Comparison of ENCODE assay signal across 9 mouse cellular contexts in genomic region chr9:40345493-40346231, GRCm38 (mm10).
DNase-seq lines count a peak whose midpoint lies in the region; ATAC-seq lines count a peak whose summit lies in the region.
"Had no signal": no experiment of that assay in that cellular context is flagged by ENCODE, and none has a peak within 500 bp of the region (broad histone marks: within the 10 kb centered on the region; RNA-seq: fewer than 3 reads in every experiment).

No protein-coding gene starts in this region.

- peak overlapping the region; percentile 34 for H3K4me3 ChIP-seq in kidney, embryonic 15.5 days (replicated peaks)
- H3K4me3 ChIP-seq in forebrain, embryonic 13.5 days, result peak overlapping the region; percentile 39
- no peak overlapping the region for H3K4me3 ChIP-seq in liver, embryonic 13.5 days (replicated peaks)

- no peaks in the 10 kb centered on the region for H3K9me3 ChIP-seq in kidney, embryonic 15.5 days (replicated peaks)
- no peaks in the 10 kb centered on the region for H3K9me3 ChIP-seq in forebrain, embryonic 13.5 days (replicated peaks)
- H3K9me3 ChIP-seq in liver, embryonic 13.5 days (replicated peaks), result no peaks in the 10 kb centered on the region

- peak overlapping the region; percentile 51; the same call in 1 of the 2 replicates for H3K27ac ChIP-seq in kidney, embryonic 15.5 days
- H3K27ac ChIP-seq in forebrain, embryonic 13.5 days, result peak overlapping the region; percentile 85
- no peak overlapping the region for H3K27ac ChIP-seq in liver, embryonic 13.5 days

- peak overlapping the region; percentile 60 for H3K4me2 ChIP-seq in kidney, embryonic 15.5 days
- peak overlapping the region; percentile 62 for H3K4me2 ChIP-seq in forebrain, embryonic 13.5 days
- peak overlapping the region; percentile 33 for H3K4me2 ChIP-seq in liver, embryonic 13.5 days

- H3K27me3 ChIP-seq in kidney, embryonic 15.5 days, result no peaks in the 10 kb centered on the region
- no peaks in the 10 kb centered on the region for H3K27me3 ChIP-seq in forebrain, embryonic 13.5 days
- H3K27me3 ChIP-seq in liver, embryonic 13.5 days, result no peaks in the 10 kb centered on the region

- WGBS in kidney, embryonic 15.5 days, result 33% methylated on average over 13 of the region's 13 CpGs
- 22% methylated on average over 13 of the region's 13 CpGs for WGBS in forebrain, embryonic 13.5 days
- 43% methylated on average over 13 of the region's 13 CpGs for WGBS in liver, embryonic 13.5 days (ENCODE audit: insufficient replicate concordance)

- H3K36me3 ChIP-seq in kidney, embryonic 15.5 days, result no peaks in the 10 kb centered on the region
- no peaks in the 10 kb centered on the region for H3K36me3 ChIP-seq in forebrain, embryonic 13.5 days (ENCODE audit: poor library complexity, severe bottlenecking)
- no peaks in the 10 kb centered on the region for H3K36me3 ChIP-seq in liver, embryonic 13.5 days
- H3K36me3 ChIP-seq: G1E had no signal

- peak overlapping the region; percentile 7; the same call in 1 of the 2 replicates for H3K9ac ChIP-seq in kidney, embryonic 15.5 days
- peak overlapping the region; percentile 47 for H3K9ac ChIP-seq in forebrain, embryonic 13.5 days
- H3K9ac ChIP-seq in liver, embryonic 13.5 days, result no peak overlapping the region

- peaks cover 23% of the 10 kb centered on the region for H3K4me1 ChIP-seq in kidney, embryonic 15.5 days
- H3K4me1 ChIP-seq in forebrain, embryonic 13.5 days, result peaks cover 38% of the 10 kb centered on the region
- H3K4me1 ChIP-seq in liver, embryonic 13.5 days (replicated peaks), result peaks cover 6% of the 10 kb centered on the region; the same call in 1 of the 2 replicates

- DNase-seq in kidney, adult 8-10 months, result no peak
- peak; percentile 76 for DNase-seq in cerebellum, adult 11-12 months
- no peak for DNase-seq in liver, embryonic 13.5 days
- no peak for DNase-seq in adrenal gland, adult 18-20 months (ENCODE audit: low spot score in 2 of 2)
- no peak for DNase-seq in thymus, adult 18-20 months

- peak; percentile 70 for ATAC-seq in kidney, embryonic 15.5 days (replicated peaks; ENCODE audit: low FRiP score)
- ATAC-seq in forebrain, embryonic 13.5 days, result peak; percentile 70
- peak; percentile 20; the same call in 1 of the 2 replicates for ATAC-seq in liver, embryonic 13.5 days (ENCODE audit: low read depth)
- no peak for ATAC-seq in inflammation-experienced regulatory T-cells, adult 6 months
